Mouse (Mus musculus) thymus, adult 2 months (tissue): ENCODE measurements at regions not wholly inside any gene's neighbourhood (a gene's known extent, or its start where the extent isn't known, plus 50 kb on each side); places are given as distances from the start of the nearest gene placed in this dataset.

Source experiments
- DNase-seq: peaks from one replicate; pipeline ENCODE4 v3.0.0; 2021
- H3K27ac ChIP-seq: fragments of 200-500 bp; 2 replicates; pipeline ENCODE4 v1.5.1; 2012; ENCODE audit warnings: low read length, control low read depth; ENCODE audit not compliant: control insufficient read depth, insufficient read depth
- H3K27me3 ChIP-seq: fragments of 200-500 bp; 2 replicates; pipeline ENCODE4 v1.6.1; 2012; ENCODE audit warnings: mild to moderate bottlenecking, low read length, moderate library complexity, mixed read lengths; ENCODE audit not compliant: control insufficient read depth, insufficient read depth
- H3K36me3 ChIP-seq: fragments of 200-500 bp; 2 replicates; pipeline ENCODE4 v1.6.1; 2012; ENCODE audit warnings: mild to moderate bottlenecking, low read length, moderate library complexity; ENCODE audit not compliant: control insufficient read depth, insufficient read depth
- H3K4me1 ChIP-seq: fragments of 200-500 bp; replicated peaks from 2 replicates; pipeline ENCODE4 v1.6.1; 2012; ENCODE audit warnings: low read length; ENCODE audit not compliant: control insufficient read depth, insufficient read depth
- H3K4me3 ChIP-seq: fragments of 200-500 bp; 2 replicates; pipeline ENCODE4 v1.5.1; 2012; ENCODE audit warnings: mild to moderate bottlenecking, low read length, control low read depth, moderate library complexity; ENCODE audit not compliant: control insufficient read depth, insufficient read depth
- CTCF ChIP-seq: fragments of 200-500 bp; IDR thresholded peaks from 2 replicates; pipeline ENCODE4 v1.5.1; 2012; ENCODE audit warnings: mild to moderate bottlenecking, control low read depth, low read length, moderate library complexity, borderline replicate concordance; ENCODE audit not compliant: control insufficient read depth, poor library complexity, insufficient read depth; ENCODE audit errors: extremely low read depth
- POLR2A ChIP-seq: fragments of 200-500 bp; IDR thresholded peaks from 2 replicates; pipeline ENCODE4 v1.6.1; 2012; ENCODE audit warnings: mild to moderate bottlenecking, low read length, control low read depth, moderate library complexity; ENCODE audit not compliant: control insufficient read depth, poor library complexity, insufficient read depth; ENCODE audit errors: extremely low read depth
- WGBS: fragments of 180-500 bp; shearing (Covaris S2); methylation state at CpG from one replicate; pipeline ENCODE4 v1.1.7; 2018; 5-methylcytosine and 5-hydroxymethylcytosine counted together

DNA sequence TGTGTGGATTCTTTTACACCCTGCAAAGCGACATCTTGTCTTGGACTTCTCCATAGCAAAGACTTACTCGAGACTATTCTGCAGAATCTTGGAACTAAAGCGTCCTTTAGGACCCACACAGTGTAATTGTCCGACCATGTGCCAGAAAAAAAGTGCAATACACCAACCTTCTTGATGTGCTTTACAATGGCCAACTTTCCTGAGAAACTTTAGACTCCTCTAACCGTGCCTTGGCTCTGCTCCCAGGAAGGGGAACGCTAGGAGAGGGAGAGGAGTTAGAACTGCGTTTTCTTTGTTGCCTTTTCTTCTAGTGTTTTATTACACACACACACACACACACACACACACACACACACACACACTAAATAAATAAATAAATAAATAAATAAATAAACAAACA is 515.1 kb upstream of the Mgmt start:
- WGBS = 82% methylated on average over 7 of the region's 7 CpGs
- no peak for DNase-seq

DNA sequence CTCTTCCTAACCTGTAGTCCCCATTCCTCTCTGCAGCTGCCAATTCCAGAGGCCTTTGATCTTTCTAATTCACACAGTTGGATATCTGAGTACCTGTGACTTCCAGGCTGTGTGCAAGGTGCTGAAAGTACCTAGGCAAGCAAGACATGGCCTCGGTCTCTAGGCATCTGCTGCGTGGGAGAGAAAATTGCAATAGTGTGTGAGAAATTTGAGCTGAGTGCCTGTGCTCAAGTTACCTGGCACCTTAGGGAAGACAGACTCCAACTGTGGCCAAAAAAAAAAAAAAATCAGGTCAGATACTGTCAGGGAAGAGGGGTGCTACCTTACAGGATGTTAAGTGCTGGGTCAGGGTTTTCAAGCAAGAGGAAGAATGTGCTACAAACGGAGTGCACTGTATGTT is 514.7 kb upstream of the Mgmt start:
- H3K36me3 ChIP-seq = no peaks in the 10 kb centered on the region
- H3K27me3 ChIP-seq = no peaks in the 10 kb centered on the region
- no peak for DNase-seq
- no peaks in the 10 kb centered on the region; the same call in 1 of the 2 replicates for H3K4me1 ChIP-seq
- WGBS = 75% methylated on average over 3 of the region's 3 CpGs
- no peak overlapping the region for H3K4me3 ChIP-seq
- TF ChIP-seq CTCF (no peak), POLR2A (no peak)
- no peak overlapping the region for H3K27ac ChIP-seq

More for the DNA sequence above, 515.1 kb upstream of the Mgmt start:
- Histone ChIP-seq H3K27ac (no peak overlapping the region), H3K4me1 (no peaks in the 10 kb centered on the region; the same call in 1 of the 2 replicates), H3K4me3 (no peak overlapping the region), H3K27me3 (no peaks in the 10 kb centered on the region), H3K36me3 (no peaks in the 10 kb centered on the region)
- TF ChIP-seq POLR2A = no peak
- no peak for TF ChIP-seq CTCF

DNA sequence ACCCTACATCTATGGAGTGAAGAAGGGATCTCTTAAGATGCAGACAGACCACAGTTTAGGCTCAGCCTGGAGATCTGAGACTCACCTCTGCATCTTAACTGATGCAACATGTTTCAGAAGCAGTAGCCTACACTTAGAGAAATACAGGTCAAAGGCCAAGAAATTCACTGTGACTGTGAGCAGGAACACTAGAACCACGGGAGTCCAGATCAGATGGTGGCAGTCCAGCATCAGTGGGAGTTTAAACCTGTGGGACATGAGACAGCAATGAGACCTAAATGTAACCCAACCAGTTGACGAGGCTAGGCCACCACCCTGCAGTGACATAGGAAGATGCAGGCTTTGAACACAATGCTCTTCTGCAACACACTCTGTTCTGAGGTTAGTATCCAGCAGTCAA is 511.1 kb upstream of the Mgmt start:
- H3K27me3 ChIP-seq = no peaks in the 10 kb centered on the region
- WGBS = 94% methylated on average over 2 of the region's 2 CpGs
- TF ChIP-seq CTCF (no peak), POLR2A (no peak)

DNA sequence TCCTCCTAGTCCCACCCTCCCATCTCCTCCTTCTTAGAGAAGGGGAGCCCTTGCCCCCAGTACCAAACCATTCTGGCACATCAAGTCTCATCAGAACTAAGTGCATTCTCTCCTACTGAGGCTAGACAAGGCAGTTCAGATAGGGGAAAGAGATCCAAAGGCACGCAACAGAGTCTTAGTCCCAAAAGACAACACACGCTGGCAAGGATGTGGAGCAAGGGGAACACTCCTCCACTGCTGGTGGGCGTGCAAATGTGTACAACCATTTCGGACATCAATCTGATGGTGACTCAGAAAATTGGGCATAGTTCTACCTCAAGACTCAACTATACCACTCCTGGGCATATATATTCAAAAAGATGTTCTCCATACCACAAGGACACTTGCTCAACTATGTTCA is 506.7 kb upstream of the Mgmt start:
- DNase-seq = no peak
- WGBS = 95% methylated on average over 4 of the region's 4 CpGs
- Histone ChIP-seq H3K27ac (no peak overlapping the region), H3K4me3 (no peak overlapping the region), H3K27me3 (no peaks in the 10 kb centered on the region), H3K4me1 (no peaks in the 10 kb centered on the region), H3K36me3 (no peaks in the 10 kb centered on the region)
- no peak for TF ChIP-seq CTCF
- TF ChIP-seq POLR2A = no peak

More for the DNA sequence above, 511.1 kb upstream of the Mgmt start:
- Histone ChIP-seq H3K4me3 (no peak overlapping the region), H3K36me3 (no peaks in the 10 kb centered on the region), H3K27ac (no peak overlapping the region), H3K4me1 (no peaks in the 10 kb centered on the region; the same call in 1 of the 2 replicates)
- DNase-seq = no peak

DNA sequence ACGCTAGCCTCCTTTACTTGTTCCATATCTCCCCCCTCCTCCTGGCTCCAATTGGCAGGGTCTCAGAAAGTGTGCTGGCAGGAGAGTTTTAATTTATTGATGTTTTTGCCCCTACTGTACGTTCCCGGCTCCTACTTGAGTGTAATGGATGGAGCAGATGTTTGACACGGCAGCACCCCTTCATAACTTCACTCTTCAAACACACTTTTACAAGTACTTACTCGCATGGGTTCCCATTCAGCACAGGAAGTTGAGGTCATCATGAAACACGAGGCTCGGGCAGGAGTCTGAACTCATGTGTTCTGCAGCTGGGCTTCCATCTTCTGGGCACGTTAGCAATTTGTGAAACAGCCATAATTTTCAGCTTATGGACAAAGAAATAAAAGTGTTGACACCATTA is 504.3 kb upstream of the Mgmt start:
- 32% methylated on average over 8 of the region's 8 CpGs for WGBS
- Histone ChIP-seq H3K27me3 (no peaks in the 10 kb centered on the region), H3K27ac (no peak overlapping the region), H3K4me3 (no peak overlapping the region), H3K36me3 (no peaks in the 10 kb centered on the region), H3K4me1 (no peaks in the 10 kb centered on the region)
- no peak for DNase-seq
- TF ChIP-seq POLR2A = no peak
- TF ChIP-seq CTCF = no peak

DNA sequence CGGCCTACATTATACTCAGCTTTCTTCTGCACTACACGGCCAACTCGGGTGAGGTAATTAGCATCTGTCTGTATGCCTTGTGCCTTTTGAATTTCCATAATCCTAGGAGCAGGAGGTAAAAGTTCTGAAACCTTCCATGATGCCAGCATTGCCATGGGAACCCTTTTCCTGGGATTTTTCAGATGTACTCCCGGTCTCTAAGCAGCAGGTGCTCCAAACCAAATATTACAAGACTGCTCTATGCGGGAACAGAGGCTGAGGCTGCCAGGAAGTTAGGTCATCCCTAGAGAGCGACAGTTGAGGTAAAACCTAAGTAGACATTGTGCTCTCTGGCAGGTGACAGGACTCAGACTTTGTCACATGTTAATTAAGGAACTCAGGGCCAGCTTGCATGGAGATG is 501.0 kb upstream of the Mgmt start:
- Histone ChIP-seq H3K36me3 (no peaks in the 10 kb centered on the region), H3K4me1 (no peaks in the 10 kb centered on the region), H3K27ac (no peak overlapping the region), H3K27me3 (no peaks in the 10 kb centered on the region), H3K4me3 (no peak overlapping the region)
- TF ChIP-seq CTCF (no peak), POLR2A (no peak)
- DNase-seq = no peak
- 97% methylated on average over 6 of the region's 6 CpGs for WGBS

DNA sequence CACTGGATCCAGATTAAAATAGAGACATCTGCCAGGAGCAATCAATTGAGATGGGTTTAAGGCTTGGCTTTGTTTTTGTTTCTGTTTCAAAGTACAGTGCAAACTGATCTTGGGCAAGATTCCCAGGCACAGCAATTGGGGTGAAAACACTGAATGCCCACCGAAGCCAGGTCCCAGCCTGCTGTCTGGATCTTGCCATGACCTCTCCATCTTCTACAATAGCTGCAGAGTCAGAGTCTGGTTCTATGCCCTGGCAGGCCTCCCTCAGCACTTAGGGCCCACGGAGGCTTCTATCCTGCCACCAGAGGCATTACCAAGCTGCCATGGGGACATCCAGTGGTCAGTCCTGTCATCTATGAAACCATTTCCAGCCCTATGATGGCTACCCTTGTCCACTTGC is 498.6 kb upstream of the Mgmt start:
- no peaks in the 10 kb centered on the region for H3K27me3 ChIP-seq
- H3K4me1 ChIP-seq = no peaks in the 10 kb centered on the region
- H3K4me3 ChIP-seq = no peak overlapping the region
- no peak for DNase-seq
- 72% methylated on average over 2 of the region's 2 CpGs for WGBS
- H3K36me3 ChIP-seq = no peaks in the 10 kb centered on the region
- TF ChIP-seq CTCF (no peak), POLR2A (no peak)
- no peak overlapping the region for H3K27ac ChIP-seq
